Mouse (Mus musculus): Measurements from ENCODE around the gene Rnf182. TPM values are rescaled to one million over a fixed set of nuclear protein-coding genes. Genes with fewer than 3 reads are reported as not detected.

The Rnf182 gene
- polyA plus RNA-seq (2015; fragmentation: Nextera tagmentation; extraction: Ambion mirVana), result 23.1 and 30.0 TPM in 2 replicates

DNA sequence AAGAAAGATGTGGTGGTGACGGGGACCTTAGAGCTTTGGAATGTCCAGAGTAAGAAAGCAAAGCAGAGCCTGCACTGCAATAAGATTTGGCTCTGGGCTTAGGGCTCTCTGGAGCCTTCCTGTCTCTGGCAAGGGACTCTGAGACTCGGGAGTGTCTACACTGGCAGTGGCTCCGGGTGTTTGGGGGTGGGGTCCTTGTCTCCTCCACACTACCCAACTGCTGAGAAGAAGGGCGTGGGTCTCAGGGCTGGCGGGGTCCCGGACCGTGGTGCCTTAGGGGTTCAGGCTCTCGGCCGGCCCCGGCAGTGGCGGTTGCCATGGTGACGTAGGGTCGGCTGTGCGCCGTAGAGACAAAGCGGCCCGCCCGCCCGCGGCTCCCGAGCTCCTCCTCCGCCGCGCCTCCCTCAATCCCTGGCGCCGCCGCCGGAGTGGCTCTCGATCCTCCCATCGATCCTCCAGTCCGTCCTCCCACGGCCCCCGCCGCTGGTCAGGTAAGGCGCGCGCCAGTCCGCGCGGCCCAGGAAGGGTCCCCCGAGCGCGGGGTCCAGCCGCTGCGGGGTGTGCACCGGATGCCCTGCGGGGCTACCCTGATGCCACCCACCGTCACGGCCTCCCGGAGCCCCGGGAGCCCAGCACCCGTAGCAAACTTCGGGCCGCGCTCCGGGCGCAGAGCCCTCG, at the start of gene Rnf182:
Rnf182 (plus strand) TSS at position 134 of the 678 bp plus-strand sequence.

Other genes with a start within 250 kb of the Rnf182 start
- gene Nol7, start 217.3 kb upstream of the Rnf182 start, polyA plus RNA-seq (2015; fragmentation: Nextera tagmentation; extraction: Ambion mirVana), result 185 and 199 TPM in 2 replicates
- gene Ranbp9, start 134.4 kb upstream of the Rnf182 start, polyA plus RNA-seq (2015; fragmentation: Nextera tagmentation; extraction: Ambion mirVana), result 11.9 and 13.7 TPM in 2 replicates
- gene Mcur1, start 55.5 kb upstream of the Rnf182 start, polyA plus RNA-seq (2015; fragmentation: Nextera tagmentation; extraction: Ambion mirVana), result 8.1 and 9.2 TPM in 2 replicates
- gene Cd83, start 169.1 kb downstream of the Rnf182 start, polyA plus RNA-seq (2015; fragmentation: Nextera tagmentation; extraction: Ambion mirVana), result 46.2 TPM in 2 replicates

Measured in neural tube, postnatal 0 days (tissue).